Comparison of ENCODE assay signal across 9 mouse cellular contexts in the genomic region with DNA sequence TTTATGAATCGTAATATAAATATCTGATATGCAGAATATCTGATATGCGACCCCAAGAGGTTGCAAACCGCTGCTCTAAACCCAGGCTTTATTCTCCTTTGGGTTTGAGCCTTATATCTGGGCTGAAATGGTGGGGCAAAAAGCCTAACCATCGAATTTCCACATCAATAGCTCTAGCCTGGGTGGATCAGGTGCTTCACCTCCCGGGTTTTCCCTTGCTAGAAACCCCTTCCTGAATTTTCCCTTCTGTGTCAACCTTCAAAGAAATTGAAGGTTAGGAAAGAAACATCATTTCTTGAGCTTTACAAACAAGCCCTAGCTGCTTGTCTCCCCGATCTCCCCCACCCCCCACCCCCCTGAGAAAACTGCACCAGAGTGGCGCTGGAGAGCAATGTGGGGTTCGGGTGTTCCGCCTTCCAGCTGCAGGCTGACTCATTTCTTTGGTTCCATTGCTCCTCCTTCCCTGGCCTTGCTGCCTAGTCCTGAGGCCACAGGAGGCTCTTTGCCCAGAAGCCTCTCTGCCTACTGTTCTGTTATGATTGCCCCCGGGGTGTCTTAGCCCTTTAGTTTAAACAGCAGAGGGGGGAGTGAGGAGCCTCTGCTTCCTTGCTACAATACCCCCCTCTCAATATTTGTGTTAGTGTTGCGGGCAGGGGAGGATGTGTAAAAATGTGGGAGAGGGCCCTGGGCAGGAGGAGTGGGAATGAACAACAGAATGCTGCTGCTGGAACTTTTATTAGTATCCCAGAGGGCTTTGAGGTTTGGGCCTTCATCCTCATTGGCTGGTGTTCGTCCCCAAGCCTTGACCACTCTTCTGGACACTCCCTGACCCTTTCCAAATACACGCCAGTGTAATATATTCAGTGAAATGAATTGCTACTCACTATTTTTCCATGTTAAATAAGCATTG. TPM values are rescaled to one million over a fixed set of nuclear protein-coding genes. Genes with fewer than 3 reads are reported as not detected.
DNase-seq lines count a peak whose midpoint lies in the region; ATAC-seq and TF ChIP-seq lines count a peak whose summit lies in the region.
"Had no signal": no experiment of that assay in that cellular context is flagged by ENCODE, and none has a peak within 500 bp of the region (broad histone marks: within the 10 kb centered on the region; RNA-seq: fewer than 3 reads in every experiment).

No protein-coding gene starts in this region.

- H3K4me1 ChIP-seq in kidney, postnatal 0 days (replicated peaks; ENCODE audit: insufficient read depth, low read length), result peaks cover 9% of the 10 kb centered on the region; the same call in 1 of the 2 replicates
- H3K4me1 ChIP-seq in embryonic facial prominence, embryonic 15.5 days, result peaks cover 7% of the 10 kb centered on the region; the same call in 1 of the 2 replicates
- H3K4me1 ChIP-seq in liver, embryonic 11.5 days (replicated peaks; ENCODE audit: control insufficient read depth, insufficient read depth, low read length), result no peaks in the 10 kb centered on the region
- H3K4me1 ChIP-seq: megakaryocyte, embryonic 14.5 days had no signal

- no peaks in the 10 kb centered on the region for H3K36me3 ChIP-seq in kidney, postnatal 0 days (ENCODE audit: insufficient read depth, low read length)
- no peaks in the 10 kb centered on the region for H3K36me3 ChIP-seq in embryonic facial prominence, embryonic 15.5 days
- no peaks in the 10 kb centered on the region for H3K36me3 ChIP-seq in liver, embryonic 11.5 days (ENCODE audit: control insufficient read depth, insufficient read depth, low read length)

- no peak overlapping the region for H3K27ac ChIP-seq in kidney, postnatal 0 days
- H3K27ac ChIP-seq in embryonic facial prominence, embryonic 15.5 days (replicated peaks), result peak overlapping the region; percentile 29
- peak overlapping the region; percentile 23; the same call in 1 of the 2 replicates for H3K27ac ChIP-seq in liver, embryonic 11.5 days (ENCODE audit: low read depth, low read length)

- no peaks in the 10 kb centered on the region; the same call in 1 of the 2 replicates for H3K27me3 ChIP-seq in kidney, postnatal 0 days (ENCODE audit: insufficient read depth, low read length)
- no peaks in the 10 kb centered on the region for H3K27me3 ChIP-seq in embryonic facial prominence, embryonic 15.5 days
- H3K27me3 ChIP-seq in liver, embryonic 11.5 days (replicated peaks; ENCODE audit: control insufficient read depth, insufficient read depth, low read length), result no peaks in the 10 kb centered on the region
- H3K27me3 ChIP-seq: megakaryocyte, embryonic 14.5 days had no signal

- no peaks in the 10 kb centered on the region for H3K9me3 ChIP-seq in kidney, postnatal 0 days (replicated peaks; ENCODE audit: low read length)
- no peaks in the 10 kb centered on the region for H3K9me3 ChIP-seq in embryonic facial prominence, embryonic 15.5 days (replicated peaks)
- H3K9me3 ChIP-seq in liver, embryonic 11.5 days (ENCODE audit: control insufficient read depth, low read length), result no peaks in the 10 kb centered on the region
- H3K9me3 ChIP-seq: megakaryocyte, embryonic 14.5 days had no signal

- no peak for ATAC-seq in kidney, postnatal 0 days (replicated peaks; ENCODE audit: low FRiP score, low read depth)
- ATAC-seq in embryonic facial prominence, embryonic 15.5 days (ENCODE audit: insufficient number of reproducible peaks, low FRiP score, low TSS enrichment, low read depth), result peak; percentile 87
- peak; percentile 23; the same call in 1 of the 2 replicates for ATAC-seq in liver, embryonic 11.5 days (replicated peaks; ENCODE audit: low FRiP score)

- no peak overlapping the region for H3K9ac ChIP-seq in kidney, postnatal 0 days (ENCODE audit: low read depth, low read length)
- no peak overlapping the region for H3K9ac ChIP-seq in embryonic facial prominence, embryonic 15.5 days
- H3K9ac ChIP-seq in liver, embryonic 11.5 days (ENCODE audit: low read depth, low read length), result no peak overlapping the region

- WGBS in kidney, postnatal 0 days, result 23% methylated on average over 13 of the region's 13 CpGs
- WGBS in embryonic facial prominence, embryonic 15.5 days, result 23% methylated on average over 13 of the region's 13 CpGs
- WGBS in liver, embryonic 11.5 days, result 39% methylated on average over 13 of the region's 13 CpGs

- H3K4me3 ChIP-seq in kidney, postnatal 0 days (replicated peaks; ENCODE audit: low read depth, low read length), result no peak overlapping the region
- no peak overlapping the region for H3K4me3 ChIP-seq in embryonic facial prominence, embryonic 15.5 days (replicated peaks)
- no peak overlapping the region for H3K4me3 ChIP-seq in liver, embryonic 11.5 days (ENCODE audit: low read depth, low read length)
- H3K4me3 ChIP-seq: megakaryocyte, embryonic 14.5 days had no signal

- no peak overlapping the region for H3K4me2 ChIP-seq in kidney, postnatal 0 days (ENCODE audit: low read length)
- H3K4me2 ChIP-seq in embryonic facial prominence, embryonic 15.5 days (replicated peaks), result 0 out of 2 replicates have a peak overlapping the region, but pooled peaks have one; percentile 13
- H3K4me2 ChIP-seq in liver, embryonic 11.5 days, result peak overlapping the region; percentile 9; the same call in 1 of the 2 replicates

- peak; percentile 25 for DNase-seq in kidney, postnatal 0 days (ENCODE audit: low spot score)
- DNase-seq in kidney, adult 18-20 months, result no peak
- no peak for DNase-seq in liver, embryonic 11.5 days (ENCODE audit: low spot score)
- no peak for DNase-seq in left cerebral cortex, adult 8-10 months (ENCODE audit: low spot score in 2 of 2)
- DNase-seq in layer of hippocampus, postnatal 36 days, result no peak
- no peak for DNase-seq in spleen, postnatal 14 days (ENCODE audit: low spot score in 2 of 2)
- DNase-seq in urinary bladder, postnatal 10 days (ENCODE audit: low spot score), result no peak

- TF ChIP-seq CTCF in kidney, postnatal 0 days (IDR thresholded peaks at IDR 0.05; ENCODE audit: low read depth), result no peak

RNA-seq across cellular contexts. Expression of a gene that starts 9.5 kb away (rescaled TPM):
- polyA plus RNA-seq in kidney, postnatal 0 days (2015; fragmentation: Nextera tagmentation; extraction: Ambion mirVana), result 0.08 TPM in 2 replicates
- polyA plus RNA-seq in embryonic facial prominence, embryonic 15.5 days (2015; fragmentation: Nextera tagmentation; extraction: Ambion mirVana), result 75.4 and 81.5 TPM in 2 replicates
- polyA plus RNA-seq in liver, embryonic 11.5 days (2014; fragmentation: Nextera tagmentation; extraction: Ambion mirVana), result 14.5 and 19.4 TPM in 2 replicates
- under 1 TPM; 0.41 to 0.80 (median 0.54) TPM for total RNA-seq in left cerebral cortex, adult 8-10 months (2022)
- not detected for total RNA-seq in layer of hippocampus, postnatal 36 days (2021)

Comparison
In these comparisons a context has a peak if more than half of its experiments do, and no peak if none do; other contexts are left out.
1. RNA of a gene that starts 9.5 kb away (polyA plus RNA-seq): 75.4 to 81.5 TPM in embryonic facial prominence, embryonic 15.5 days and 14.5 to 19.4 TPM in liver, embryonic 11.5 days; 0.08 TPM in kidney, postnatal 0 days; every median in the first group is over 10 times any median in the second.